Mouse (Mus musculus) cortical plate, adult 2 months (tissue): ENCODE measurements at regions not wholly inside any gene's neighbourhood (a gene's known extent, or its start where the extent isn't known, plus 50 kb on each side); places are given as distances from the start of the nearest gene placed in this dataset.

ENCODE experiments used
- H3K27ac ChIP-seq: fragments of 200-500 bp; 2 replicates; pipeline ENCODE4 v1.5.1; 2012; ENCODE audit warnings: low read length, control low read depth, inconsistent platforms; ENCODE audit not compliant: insufficient read depth
- H3K4me1 ChIP-seq: fragments of 200-500 bp; 2 replicates; pipeline ENCODE4 v1.6.1; 2011; ENCODE audit warnings: low read length; ENCODE audit not compliant: control insufficient read depth, insufficient read depth
- H3K4me3 ChIP-seq: fragments of 200-500 bp; 2 replicates; pipeline ENCODE4 v1.5.1; 2011; ENCODE audit warnings: mild to moderate bottlenecking, low read length, control low read depth; ENCODE audit not compliant: insufficient read depth
- CTCF ChIP-seq: fragments of 200-500 bp; IDR thresholded peaks from 2 replicates; pipeline ENCODE4 v1.5.1; 2011; ENCODE audit warnings: mild to moderate bottlenecking, control low read depth, low read length; ENCODE audit not compliant: insufficient read depth; ENCODE audit errors: extremely low read depth
- POLR2A ChIP-seq: fragments of 200-500 bp; IDR thresholded peaks from 2 replicates; pipeline ENCODE4 v1.6.1; 2011; ENCODE audit warnings: mild to moderate bottlenecking, low read length, control low read depth; ENCODE audit not compliant: insufficient read depth; ENCODE audit errors: extremely low read depth

DNA sequence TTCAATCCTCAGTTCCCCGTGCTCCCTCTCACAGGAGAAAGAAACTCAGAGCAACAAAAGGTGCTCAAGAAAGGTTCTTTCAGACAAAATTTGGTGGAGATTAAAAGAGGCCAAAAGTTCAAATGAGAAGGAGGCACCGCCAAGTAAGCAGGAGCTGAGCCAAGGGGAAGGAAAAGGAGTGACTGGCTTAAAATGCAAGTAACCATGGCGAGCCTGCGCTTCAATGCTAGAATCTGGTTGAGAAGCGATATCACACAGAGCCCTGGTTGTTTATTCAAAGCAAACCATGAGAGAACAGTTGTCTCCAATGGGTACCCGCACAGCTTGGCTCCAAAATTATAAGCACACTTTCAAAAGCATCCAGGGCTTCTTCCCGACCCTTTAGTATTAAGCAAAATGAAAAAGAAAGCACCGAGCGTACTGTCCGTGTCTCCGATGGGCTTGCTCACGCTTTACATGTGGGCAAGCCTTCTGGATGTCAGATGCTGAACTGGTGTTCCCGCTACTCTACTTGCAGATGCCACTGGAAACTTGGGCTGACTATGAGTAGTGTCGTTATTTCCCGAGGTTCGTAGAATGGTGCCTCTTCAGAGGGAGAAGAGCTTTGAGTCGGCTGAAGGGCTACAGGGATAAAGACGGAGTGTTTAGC is 552.9 kb upstream of the Id4 start:
- TF ChIP-seq POLR2A, result no peak
- TF ChIP-seq CTCF, result no peak
- Histone ChIP-seq H3K4me3 (no peak overlapping the region), H3K27ac (peak overlapping the region; percentile 54; the same call in 1 of the 2 replicates), H3K4me1 (no peaks in the 10 kb centered on the region)

DNA sequence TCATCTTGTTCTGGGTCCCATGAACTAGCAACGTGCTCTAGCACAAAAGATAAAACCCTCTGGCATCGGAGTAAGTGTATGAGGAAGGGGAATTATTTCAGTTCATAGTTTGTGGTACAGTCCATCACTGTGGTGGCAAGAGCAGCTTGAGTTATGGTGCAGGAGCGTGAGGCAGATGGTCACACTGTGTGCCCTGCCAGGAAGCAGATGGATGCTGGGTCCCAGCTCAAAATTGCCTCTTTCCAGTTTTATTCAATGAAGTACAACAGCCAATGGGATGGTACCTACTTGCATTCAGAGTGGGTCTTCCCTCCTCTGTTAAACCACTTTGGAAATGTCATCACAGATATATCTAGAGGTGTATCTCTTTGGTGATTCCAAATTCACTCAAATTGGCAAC is 551.7 kb upstream of the Id4 start:
- Histone ChIP-seq H3K4me1 (no peaks in the 10 kb centered on the region), H3K4me3 (no peak overlapping the region), H3K27ac (no peak overlapping the region)
- no peak for TF ChIP-seq POLR2A
- TF ChIP-seq CTCF, result no peak

DNA sequence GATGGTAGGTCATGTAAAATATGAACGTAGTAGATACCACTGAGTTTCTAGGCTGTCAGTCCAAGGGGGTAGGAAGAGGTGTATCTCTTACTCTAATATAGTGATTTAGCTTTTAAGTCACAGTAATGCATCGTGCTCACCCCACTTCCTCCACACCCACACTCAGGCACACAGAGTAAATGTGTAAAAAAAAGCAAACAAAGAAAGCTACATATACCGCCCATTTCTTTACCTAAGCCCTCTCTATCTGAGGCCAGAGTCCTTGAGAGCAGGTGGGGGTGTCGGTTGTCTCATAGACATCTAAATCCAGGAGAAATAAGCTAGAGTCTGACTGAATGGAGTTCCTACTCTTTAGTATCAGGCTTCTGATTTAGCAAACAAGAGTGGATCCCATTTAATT is 548.5 kb upstream of the Id4 start:
- Histone ChIP-seq H3K4me3 (no peak overlapping the region), H3K27ac (no peak overlapping the region), H3K4me1 (no peaks in the 10 kb centered on the region)
- TF ChIP-seq CTCF (no peak), POLR2A (no peak)

DNA sequence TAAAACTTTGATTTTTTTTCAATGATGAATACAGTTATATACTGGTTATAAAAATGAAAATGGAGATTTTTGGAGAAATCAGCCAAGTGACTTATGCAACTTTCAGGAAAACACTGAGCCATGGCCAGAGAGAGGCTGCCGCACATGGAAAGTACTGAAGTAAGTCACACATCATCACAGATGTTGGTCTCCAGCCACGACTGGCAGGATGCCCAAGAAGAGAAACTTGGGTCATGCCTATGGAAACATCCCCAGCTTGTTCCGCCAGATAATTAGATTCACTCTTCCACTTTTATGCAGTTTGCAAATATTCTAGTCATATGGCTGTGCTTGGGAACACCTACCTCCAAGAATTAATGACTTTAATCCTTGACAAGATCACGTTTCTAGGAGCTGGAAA is 544.8 kb upstream of the Id4 start:
- H3K4me3 ChIP-seq, result no peak overlapping the region
- TF ChIP-seq POLR2A (no peak), CTCF (no peak)
- H3K27ac ChIP-seq, result no peak overlapping the region
- no peaks in the 10 kb centered on the region for H3K4me1 ChIP-seq

DNA sequence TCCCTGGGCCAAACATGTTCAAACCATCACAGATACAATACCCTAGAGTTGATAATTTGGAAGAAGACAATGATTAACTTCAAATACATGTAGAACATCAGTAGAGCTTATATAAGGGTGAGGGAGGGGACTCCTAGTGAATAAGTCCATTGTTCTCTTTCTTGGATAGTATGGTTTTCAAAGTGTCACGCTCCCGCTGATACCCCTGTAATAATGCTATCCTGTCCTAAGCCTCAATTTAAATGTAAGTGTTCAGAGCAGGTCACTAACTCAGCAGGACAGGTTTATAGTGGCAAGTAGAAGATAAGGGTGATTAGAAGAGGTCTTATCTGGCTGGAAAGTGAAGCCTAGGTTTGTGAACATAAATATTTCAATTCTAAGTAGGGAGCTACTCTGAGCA is 540.4 kb upstream of the Id4 start:
- Histone ChIP-seq H3K27ac (no peak overlapping the region), H3K4me1 (no peaks in the 10 kb centered on the region), H3K4me3 (no peak overlapping the region)
- TF ChIP-seq POLR2A (no peak), CTCF (no peak)

DNA sequence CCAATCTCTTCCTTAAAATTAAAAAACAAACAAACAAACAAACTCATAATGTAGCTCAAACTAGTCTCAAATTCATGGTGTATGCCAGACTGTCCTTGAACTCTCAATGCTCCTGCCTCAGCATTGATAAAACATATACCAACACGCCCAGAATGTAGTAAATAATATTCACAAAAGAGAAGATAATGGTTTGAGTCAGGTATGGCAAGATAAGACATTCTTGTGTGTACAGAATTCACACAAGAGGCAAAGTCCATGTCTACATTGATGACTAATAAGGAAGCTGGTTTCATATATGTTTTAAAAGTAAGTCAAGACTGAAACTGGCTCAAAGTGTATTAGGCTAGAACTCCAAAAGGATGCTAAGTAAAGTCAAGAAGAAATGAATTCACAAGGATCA is 526.6 kb upstream of the Id4 start:
- Histone ChIP-seq H3K4me3 (no peak overlapping the region), H3K4me1 (no peaks in the 10 kb centered on the region), H3K27ac (no peak overlapping the region)
- TF ChIP-seq CTCF (no peak), POLR2A (no peak)

DNA sequence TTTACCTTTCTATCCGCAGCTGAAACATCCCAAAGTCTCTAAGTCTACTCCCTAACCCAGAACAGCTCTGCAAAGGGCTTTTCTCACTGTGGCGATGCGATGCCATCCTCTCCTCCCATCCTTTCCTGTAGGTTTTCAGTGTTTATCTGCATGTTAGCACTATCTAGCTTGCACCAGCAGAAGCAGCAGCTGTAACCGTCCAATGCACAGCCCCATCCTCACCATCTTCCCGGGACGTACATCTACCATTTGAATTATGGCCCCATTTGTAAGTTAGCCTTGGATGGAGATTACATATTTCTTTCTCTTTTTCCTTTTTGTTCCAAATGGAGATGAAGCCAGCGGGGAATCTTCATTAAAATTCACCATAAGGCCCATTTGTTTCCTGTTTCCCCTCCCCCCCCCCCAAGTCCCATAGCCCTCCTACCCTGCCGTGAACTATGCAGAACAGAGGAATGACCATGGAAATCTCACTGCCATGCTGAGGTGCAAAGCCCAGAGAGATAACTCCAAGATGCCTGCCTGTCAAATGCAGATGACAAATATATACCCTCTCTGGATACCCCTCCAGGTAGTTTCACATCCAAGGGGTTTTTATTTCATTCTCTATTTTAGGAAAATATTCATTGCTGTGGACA is 525.5 kb upstream of the Id4 start:
- TF ChIP-seq POLR2A, result no peak
- TF ChIP-seq CTCF, result no peak
- Histone ChIP-seq H3K27ac (no peak overlapping the region), H3K4me1 (no peaks in the 10 kb centered on the region)

DNA sequence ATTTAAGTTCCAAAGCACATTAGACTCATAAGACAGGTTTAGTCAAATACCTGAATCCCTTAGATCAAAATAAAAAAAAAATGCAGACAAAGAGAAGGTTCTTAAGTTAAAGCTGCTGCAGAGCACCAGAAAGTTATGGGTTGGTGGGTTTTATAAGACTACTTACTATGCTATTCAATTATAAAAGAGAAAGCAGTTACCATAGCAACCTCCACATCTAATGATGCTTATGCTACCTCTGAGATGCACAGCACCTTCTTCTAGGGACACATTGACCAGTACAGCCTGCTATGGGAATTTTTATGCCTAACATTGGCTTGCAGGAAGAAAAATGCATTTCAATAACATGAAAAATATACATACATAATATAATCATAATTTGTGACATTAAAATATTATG is 512.1 kb upstream of the Id4 start:
- no peaks in the 10 kb centered on the region for H3K4me1 ChIP-seq
- H3K4me3 ChIP-seq, result no peak overlapping the region
- TF ChIP-seq POLR2A (no peak), CTCF (no peak)
- H3K27ac ChIP-seq, result no peak overlapping the region

More for the DNA sequence above, 525.5 kb upstream of the Id4 start:
- H3K4me3 ChIP-seq, result no peak overlapping the region

DNA sequence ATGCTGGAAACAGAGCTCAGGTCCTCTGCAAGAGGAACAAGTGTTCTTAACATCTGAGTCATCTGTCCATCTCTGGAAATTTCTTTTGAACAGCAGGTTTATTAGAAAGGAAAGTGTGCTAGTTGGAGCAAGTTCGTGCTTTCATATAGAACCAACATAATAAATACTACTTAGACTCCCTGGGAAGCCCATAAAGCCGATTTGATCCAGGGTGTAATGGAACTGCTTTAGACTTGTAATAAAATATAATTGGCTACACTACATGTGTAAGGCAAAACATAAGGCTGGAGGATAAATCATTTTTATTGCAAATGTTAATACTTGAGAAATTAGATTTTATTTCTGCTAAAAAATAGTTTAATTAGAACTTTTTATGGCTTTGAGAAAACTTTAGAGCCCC is 510.0 kb upstream of the Id4 start:
- Histone ChIP-seq H3K4me3 (no peak overlapping the region), H3K27ac (no peak overlapping the region), H3K4me1 (no peaks in the 10 kb centered on the region)
- no peak for TF ChIP-seq CTCF
- no peak for TF ChIP-seq POLR2A
